Mouse (Mus musculus) spleen, adult 2 months (tissue): Measurements from ENCODE around the gene Herpud1.

Source experiments
- CTCF ChIP-seq: fragments of 200-500 bp; IDR thresholded peaks from 2 replicates; pipeline ENCODE4 v1.5.1; 2011; ENCODE audit warnings: mild to moderate bottlenecking, inconsistent platforms; ENCODE audit not compliant: insufficient read depth, insufficient read length, insufficient replicate concordance; ENCODE audit errors: extremely low read depth
- POLR2A ChIP-seq: fragments of 200-500 bp; IDR thresholded peaks from 2 replicates; pipeline ENCODE4 v1.6.1; 2011; ENCODE audit warnings: low read depth, low read length, inconsistent platforms

- TF ChIP-seq CTCF (no peak), POLR2A (peak; percentile 33; the same call in 1 of the 2 replicates)
Measured at GRCm38 (mm10) chr8:94387027-94387684, 918 bp downstream of the Herpud1 start.
